Mouse (Mus musculus) v-Abl transformed pro-B cells (cell line): Measurements from ENCODE around the gene Klhdc3.

Experiments used
- in situ Hi-C, 2 experiments: fragments of 400-800 bp; cut with MboI; formaldehyde crosslinking; loops; one replicate each; pipeline ENCODE4 v1.15.1; 2025; ENCODE audit not compliant: unreplicated experiment in 2 of 2

Gene Klhdc3

DNA sequence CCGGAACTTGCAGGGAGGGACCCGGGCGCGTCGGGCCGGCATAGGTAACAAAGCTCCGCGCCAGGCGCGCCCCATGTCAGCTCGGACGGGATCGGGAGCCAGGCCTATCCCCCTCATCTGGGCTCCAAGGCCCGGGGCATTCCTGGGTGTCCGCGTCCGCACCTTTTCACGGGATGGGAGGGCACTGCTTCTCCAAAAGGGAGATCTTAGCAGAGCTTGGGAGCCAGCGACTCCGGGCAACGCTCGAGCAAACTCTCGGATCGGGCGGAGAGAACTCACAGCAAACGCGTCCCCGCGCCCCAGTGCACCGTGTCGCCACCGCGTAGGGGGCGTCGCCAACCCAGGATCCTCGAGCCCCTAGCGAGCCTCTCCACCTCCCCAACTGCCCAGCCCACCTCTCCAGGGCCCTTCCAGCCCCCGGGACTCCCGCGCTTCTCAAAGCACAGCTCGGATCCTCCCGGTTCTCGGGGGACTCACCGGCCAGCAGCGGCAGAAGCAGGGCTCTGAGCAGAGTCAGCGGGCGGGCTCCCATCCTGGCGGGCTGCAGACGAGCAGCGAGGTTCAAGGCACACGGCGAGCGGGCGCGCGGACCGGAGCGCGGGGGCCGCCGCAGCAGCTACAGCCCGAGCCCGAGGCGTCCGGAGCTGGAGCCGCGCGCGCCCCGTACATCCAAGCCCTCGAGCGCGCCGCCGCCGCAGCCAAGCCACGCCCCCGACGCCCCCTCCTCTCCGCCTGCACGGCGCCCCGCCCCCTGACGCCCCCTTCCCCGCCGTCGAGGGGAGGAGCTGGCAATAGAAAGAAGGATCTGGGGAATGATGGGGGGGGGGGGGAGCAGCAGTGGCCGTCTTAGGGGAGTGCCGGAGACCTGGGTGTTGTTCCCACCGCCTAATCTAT is 51.7 kb downstream of the Klhdc3 start, which contains the start of gene Ptk7:
Gene Ptk7, minus strand, starts transcription at position 714 of the 894 bp plus-strand sequence.
- in situ Hi-C loops = no loop called here

GRCm38 (mm10) chr17:46628471-46628790 is 52.3 kb downstream of the Klhdc3 start:
- in situ Hi-C loops = no loop called here

GRCm38 (mm10) chr17:46627409-46627808 is 53.3 kb downstream of the Klhdc3 start:
- in situ Hi-C loops = no loop called here

DNA sequence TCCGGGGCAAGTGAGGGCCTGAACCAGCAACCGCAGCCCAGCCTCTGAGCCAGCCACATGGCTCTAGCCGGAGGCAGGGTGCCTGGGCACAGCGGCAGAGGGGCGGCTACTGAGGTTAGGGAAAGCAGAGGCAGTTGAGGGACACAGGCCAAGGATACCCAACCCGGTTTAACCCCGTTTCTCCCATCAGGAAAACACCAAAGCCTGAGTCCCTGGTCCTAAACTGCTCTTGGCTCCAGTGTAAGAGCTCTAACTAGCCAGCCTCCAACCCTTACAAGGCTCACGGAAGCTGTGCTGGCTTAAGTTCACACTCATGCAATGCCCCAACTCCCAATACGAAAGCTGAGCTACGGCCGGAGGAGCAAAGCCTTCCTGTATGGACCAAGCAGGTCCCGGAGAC is 56.1 kb downstream of the Klhdc3 start:
- in situ Hi-C loops = no loop called here
